Mouse (Mus musculus): ENCODE data around the gene Naaa.

Gene Naaa

GRCm38 (mm10) chr5:92215308-92215707, 62.7 kb downstream of the Naaa start, which contains the start of gene U90926:
TSS of gene U90926 (minus strand) at chr5:92215408.
- DNase-seq (ENCODE audit: low spot score in 2 of 2): no peak

GRCm38 (mm10) chr5:92212231-92212630, 65.7 kb downstream of the Naaa start:
- DNase-seq (ENCODE audit: low spot score in 2 of 2): no peak

GRCm38 (mm10) chr5:92210205-92210604, 67.8 kb downstream of the Naaa start:
- no peak for DNase-seq (ENCODE audit: low spot score in 2 of 2)
